Mouse (Mus musculus) embryonic facial prominence, embryonic 10.5 days (tissue): ENCODE measurements at regions not wholly inside any gene's neighbourhood (a gene's known extent, or its start where the extent isn't known, plus 50 kb on each side); places are given as distances from the start of the nearest gene placed in this dataset.

Experiments used
- DNase-seq: peaks from one replicate; pipeline ENCODE4 v3.0.0-alpha.2; 2017; ENCODE audit warnings: low spot score
- H3K27ac ChIP-seq: fragments of 300-500 bp; sonication (generic); replicated peaks from 2 replicates; pipeline ENCODE4 v1.5.1; 2016; ENCODE audit warnings: mild to moderate bottlenecking
- H3K27me3 ChIP-seq: fragments of 300-500 bp; sonication (generic); replicated peaks from 2 replicates; pipeline ENCODE4 v1.6.1; 2016; ENCODE audit warnings: low read depth, mild to moderate bottlenecking; ENCODE audit not compliant: poor library complexity, severe bottlenecking
- H3K36me3 ChIP-seq: fragments of 300-500 bp; sonication (generic); replicated peaks from 2 replicates; pipeline ENCODE4 v1.6.1; 2016; ENCODE audit warnings: mild to moderate bottlenecking, moderate library complexity
- H3K4me1 ChIP-seq: fragments of 300-500 bp; sonication (generic); 2 replicates; pipeline ENCODE4 v1.6.1; 2016
- H3K4me3 ChIP-seq: fragments of 300-500 bp; sonication (generic); 2 replicates; pipeline ENCODE4 v1.5.1; 2016; ENCODE audit warnings: mild to moderate bottlenecking, moderate library complexity
- H3K9me3 ChIP-seq: fragments of 300-500 bp; sonication (generic); 2 replicates; pipeline ENCODE4 v1.6.1; 2016; ENCODE audit warnings: mild to moderate bottlenecking
- WGBS: fragments of 180-500 bp; shearing (Covaris S2); methylation state at CpG from one replicate; pipeline ENCODE4 v1.1.7; 2016; 5-methylcytosine and 5-hydroxymethylcytosine counted together

- Histone ChIP-seq H3K9me3 (no peaks in the 10 kb centered on the region), H3K4me1 (no peaks in the 10 kb centered on the region), H3K36me3 (no peaks in the 10 kb centered on the region), H3K27me3 (no peaks in the 10 kb centered on the region), H3K27ac (no peak overlapping the region), H3K4me3 (no peak overlapping the region)
- 74% methylated on average over 2 of the region's 2 CpGs for WGBS
- DNase-seq: no peak
Measured at GRCm38 (mm10) chr2:159534951-159535350, 740.3 kb downstream of the Dhx35 start.

- Histone ChIP-seq H3K9me3 (no peaks in the 10 kb centered on the region), H3K27me3 (no peaks in the 10 kb centered on the region), H3K36me3 (no peaks in the 10 kb centered on the region), H3K4me1 (peaks cover 5% of the 10 kb centered on the region), H3K4me3 (no peak overlapping the region), H3K27ac (no peak overlapping the region)
- DNase-seq: no peak
Measured at GRCm38 (mm10) chr2:159539261-159539660, 744.7 kb downstream of the Dhx35 start.

- no peaks in the 10 kb centered on the region for H3K36me3 ChIP-seq
- no peak overlapping the region for H3K27ac ChIP-seq
- no peaks in the 10 kb centered on the region for H3K4me1 ChIP-seq
- no peaks in the 10 kb centered on the region for H3K27me3 ChIP-seq
- no peak for DNase-seq
- no peak overlapping the region for H3K4me3 ChIP-seq
- no peaks in the 10 kb centered on the region for H3K9me3 ChIP-seq
- WGBS: 89% methylated on average over 3 of the region's 3 CpGs
Measured at GRCm38 (mm10) chr2:159557567-159557966, 763.0 kb downstream of the Dhx35 start.

- H3K27ac ChIP-seq: no peak overlapping the region
- H3K9me3 ChIP-seq: no peaks in the 10 kb centered on the region
- no peak for DNase-seq
- peaks cover 6% of the 10 kb centered on the region; the same call in 1 of the 2 replicates for H3K4me1 ChIP-seq
- H3K36me3 ChIP-seq: no peaks in the 10 kb centered on the region
- no peaks in the 10 kb centered on the region for H3K27me3 ChIP-seq
- 73% methylated on average over 4 of the region's 4 CpGs for WGBS
- no peak overlapping the region for H3K4me3 ChIP-seq
Measured at GRCm38 (mm10) chr2:159565255-159565654, 768.7 kb downstream of the Gm826 start.

GRCm38 (mm10) chr2:159565921-159566320, 768.0 kb downstream of the Gm826 start:
- H3K4me3 ChIP-seq: no peak overlapping the region
- H3K36me3 ChIP-seq: no peaks in the 10 kb centered on the region
- peaks cover 6% of the 10 kb centered on the region; the same call in 1 of the 2 replicates for H3K4me1 ChIP-seq
- no peaks in the 10 kb centered on the region for H3K9me3 ChIP-seq
- no peak overlapping the region for H3K27ac ChIP-seq
- no peaks in the 10 kb centered on the region for H3K27me3 ChIP-seq
- no peak for DNase-seq
- WGBS: 89% methylated on average over 5 of the region's 5 CpGs

GRCm38 (mm10) chr2:159566461-159566860, 767.5 kb downstream of the Gm826 start:
- Histone ChIP-seq H3K36me3 (no peaks in the 10 kb centered on the region), H3K4me1 (peaks cover 6% of the 10 kb centered on the region; the same call in 1 of the 2 replicates), H3K4me3 (no peak overlapping the region), H3K27me3 (no peaks in the 10 kb centered on the region), H3K27ac (no peak overlapping the region), H3K9me3 (no peaks in the 10 kb centered on the region)
- WGBS: 73% methylated on average over 5 of the region's 5 CpGs
- DNase-seq: no peak

GRCm38 (mm10) chr2:159568391-159568790, 765.6 kb downstream of the Gm826 start:
- no peak for DNase-seq
- Histone ChIP-seq H3K4me1 (peaks cover 10% of the 10 kb centered on the region; the same call in 1 of the 2 replicates), H3K27ac (no peak overlapping the region), H3K36me3 (no peaks in the 10 kb centered on the region), H3K4me3 (no peak overlapping the region), H3K9me3 (no peaks in the 10 kb centered on the region), H3K27me3 (no peaks in the 10 kb centered on the region)
- 62% methylated on average over 4 of the region's 4 CpGs for WGBS

- DNase-seq: no peak
- H3K4me3 ChIP-seq: no peak overlapping the region
- peaks cover 7% of the 10 kb centered on the region; the same call in 1 of the 2 replicates for H3K4me1 ChIP-seq
- H3K27ac ChIP-seq: no peak overlapping the region
- H3K9me3 ChIP-seq: no peaks in the 10 kb centered on the region
- 91% methylated on average over 2 of the region's 2 CpGs for WGBS
- no peaks in the 10 kb centered on the region for H3K27me3 ChIP-seq
- H3K36me3 ChIP-seq: no peaks in the 10 kb centered on the region
Measured at GRCm38 (mm10) chr2:159571862-159572261, 762.1 kb downstream of the Gm826 start.

- Histone ChIP-seq H3K4me3 (no peak overlapping the region), H3K9me3 (no peaks in the 10 kb centered on the region), H3K27me3 (no peaks in the 10 kb centered on the region), H3K27ac (no peak overlapping the region), H3K36me3 (no peaks in the 10 kb centered on the region), H3K4me1 (peaks cover 11% of the 10 kb centered on the region; the same call in 1 of the 2 replicates)
- 81% methylated on average over 5 of the region's 5 CpGs for WGBS
- no peak for DNase-seq
Measured at GRCm38 (mm10) chr2:159575271-159575670, 758.7 kb downstream of the Gm826 start.

GRCm38 (mm10) chr2:159583103-159583502, 750.9 kb downstream of the Gm826 start:
- peak overlapping the region; percentile 19; the same call in 1 of the 2 replicates for H3K27ac ChIP-seq
- H3K9me3 ChIP-seq: no peaks in the 10 kb centered on the region
- H3K27me3 ChIP-seq: no peaks in the 10 kb centered on the region
- H3K4me1 ChIP-seq: peaks cover 22% of the 10 kb centered on the region
- DNase-seq: no peak
- H3K36me3 ChIP-seq: no peaks in the 10 kb centered on the region
- H3K4me3 ChIP-seq: no peak overlapping the region
- 56% methylated on average over 8 of the region's 8 CpGs for WGBS

GRCm38 (mm10) chr2:159584641-159585040, 749.3 kb downstream of the Gm826 start:
- no peak for DNase-seq
- no peaks in the 10 kb centered on the region for H3K9me3 ChIP-seq
- H3K4me1 ChIP-seq: peaks cover 19% of the 10 kb centered on the region
- no peaks in the 10 kb centered on the region for H3K27me3 ChIP-seq
- no peaks in the 10 kb centered on the region for H3K36me3 ChIP-seq
- no peak overlapping the region for H3K4me3 ChIP-seq
- H3K27ac ChIP-seq: no peak overlapping the region

GRCm38 (mm10) chr2:159586697-159587473, 747.1 kb downstream of the Gm826 start:
- peak; percentile 39 for DNase-seq
- Histone ChIP-seq H3K9me3 (no peaks in the 10 kb centered on the region), H3K4me3 (no peak overlapping the region), H3K4me1 (peaks cover 19% of the 10 kb centered on the region), H3K27me3 (no peaks in the 10 kb centered on the region), H3K27ac (no peak overlapping the region; the same call in 1 of the 2 replicates), H3K36me3 (no peaks in the 10 kb centered on the region)
- WGBS: 54% methylated on average over 6 of the region's 6 CpGs

GRCm38 (mm10) chr2:159591396-159592124, 742.4 kb downstream of the Gm826 start:
- no peak for DNase-seq
- H3K4me1 ChIP-seq: peaks cover 16% of the 10 kb centered on the region
- H3K4me3 ChIP-seq: no peak overlapping the region
- H3K9me3 ChIP-seq: no peaks in the 10 kb centered on the region
- 86% methylated on average over 2 of the region's 2 CpGs for WGBS
- no peaks in the 10 kb centered on the region for H3K27me3 ChIP-seq
- no peak overlapping the region for H3K27ac ChIP-seq
- H3K36me3 ChIP-seq: no peaks in the 10 kb centered on the region
